Mouse (Mus musculus): ENCODE measurements around the gene Magt1.

The Magt1 gene

GRCm38 (mm10) chrX:105953999-105954398 lies 57.7 kb downstream of the Magt1 start:
- in situ Hi-C loops (cut with MboI, MseI) = no loop called here

GRCm38 (mm10) chrX:105946357-105946756 lies 65.3 kb downstream of the Magt1 start:
- in situ Hi-C loops (cut with MboI, MseI) = no loop called here

GRCm38 (mm10) chrX:105939245-105939644 lies 72.5 kb downstream of the Magt1 start:
- in situ Hi-C loops (cut with MboI, MseI) = no loop called here

- in situ Hi-C loops (cut with MboI, MseI) = no loop called here
Observed at GRCm38 (mm10) chrX:105937736-105938135, 74.0 kb downstream of the Magt1 start.

- in situ Hi-C loops (cut with MboI, MseI) = no loop called here
Observed at GRCm38 (mm10) chrX:105934341-105934740, 77.4 kb downstream of the Magt1 start.

GRCm38 (mm10) chrX:105929478-105930038 lies 82.1 kb downstream of the Magt1 start:
- in situ Hi-C loops (cut with MboI, MseI) = no loop called here

- in situ Hi-C loops (cut with MboI, MseI) = no loop called here
Observed at GRCm38 (mm10) chrX:105928861-105929477, 82.7 kb downstream of the Magt1 start, which contains the start of gene Atrx. Atrx (minus strand) TSS chrX:105929403.

- in situ Hi-C loops (cut with MboI, MseI) = no loop called here
Observed at GRCm38 (mm10) chrX:105927941-105928860, 83.5 kb downstream of the Magt1 start.

- in situ Hi-C loops (cut with MboI, MseI) = no loop called here
Observed at GRCm38 (mm10) chrX:105926121-105926735, 85.5 kb downstream of the Magt1 start.

- in situ Hi-C loops (cut with MboI, MseI) = loop anchor here in 1 of 2 experiments (5.0 kb wide), 1 partner anchor 83 kb away; no protein-coding TSS in a partner anchor
Observed at GRCm38 (mm10) chrX:105924326-105925070, 87.2 kb downstream of the Magt1 start.

GRCm38 (mm10) chrX:105923896-105924295 lies 87.8 kb downstream of the Magt1 start:
- in situ Hi-C loops (cut with MboI, MseI) = loop anchor here in 1 of 2 experiments (5.0 kb wide), 1 partner anchor 83 kb away; no protein-coding TSS in a partner anchor

- in situ Hi-C loops (cut with MboI, MseI) = loop anchor here in 1 of 2 experiments (5.0 kb wide), 1 partner anchor 84 kb away; no protein-coding TSS in a partner anchor
Observed at GRCm38 (mm10) chrX:105922986-105923385, 88.7 kb downstream of the Magt1 start.

GRCm38 (mm10) chrX:105921421-105921820 lies 90.3 kb downstream of the Magt1 start:
- in situ Hi-C loops (cut with MboI, MseI) = loop anchor here in 1 of 2 experiments (5.0 kb wide), 1 partner anchor 86 kb away; no protein-coding TSS in a partner anchor

Measured in T-helper 17 cell (primary cell).